In the genomic region with DNA sequence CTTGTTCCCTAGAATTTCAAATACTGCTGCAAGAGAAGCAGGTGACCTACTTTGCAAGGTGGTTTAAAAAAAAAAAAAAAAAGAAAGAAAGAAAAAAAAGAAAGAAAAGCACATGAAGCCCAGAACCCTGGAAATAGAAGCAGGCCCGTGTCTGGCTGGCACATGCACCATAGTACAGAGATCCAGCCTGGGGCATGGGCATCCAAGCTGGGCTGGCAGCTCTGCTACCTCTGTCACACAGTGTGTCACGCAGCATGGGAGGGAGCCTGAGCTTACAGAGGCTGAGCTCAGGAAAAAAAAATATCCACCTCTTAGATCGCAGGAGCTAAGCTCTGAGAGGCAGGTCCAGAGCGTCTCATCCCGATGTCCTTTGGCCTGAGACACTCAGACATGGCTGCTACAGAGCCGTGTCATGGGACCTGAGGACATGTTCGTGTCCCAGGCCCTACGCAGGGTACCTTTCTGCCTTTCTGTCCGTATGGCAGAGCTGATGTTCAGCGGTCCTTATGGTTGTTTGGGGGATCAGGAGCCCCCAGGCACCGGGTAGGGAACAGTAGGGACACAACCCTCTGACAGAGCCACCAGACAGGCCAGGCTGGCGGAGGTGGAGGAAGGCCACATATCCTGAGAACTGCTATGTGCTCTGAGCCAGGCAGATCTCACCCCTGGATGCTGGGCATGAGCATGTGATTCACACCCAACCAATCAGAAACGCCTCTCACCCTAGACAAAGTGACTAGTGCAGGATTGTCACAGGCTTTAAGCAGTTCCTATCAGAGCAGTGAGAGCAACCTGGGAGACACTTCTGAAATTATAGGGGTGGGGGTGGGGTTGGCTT, we compare ENCODE assay signal across 9 mouse cellular contexts.
DNase-seq lines count a peak whose midpoint lies in the region; ATAC-seq and TF ChIP-seq lines count a peak whose summit lies in the region.
"Had no signal": no experiment of that assay in that cellular context is flagged by ENCODE, and none has a peak within 500 bp of the region (broad histone marks: within the 10 kb centered on the region; RNA-seq: fewer than 3 reads in every experiment).

No protein-coding gene starts in this region.

- intact Hi-C loops in gastrocnemius, adult 2 months (cut with DNase I) = no loop called here

- no peak for TF ChIP-seq CTCF in thymus, adult 2 months (IDR thresholded peaks at IDR 0.05; ENCODE audit: borderline replicate concordance, control insufficient read depth, extremely low read depth, insufficient read depth, low read length, poor library complexity)
- no peak for TF ChIP-seq CTCF in gastrocnemius, adult 2 months (IDR thresholded peaks at IDR 0.05)

- TF ChIP-seq POLR2A in thymus, adult 2 months (IDR thresholded peaks at IDR 0.05; ENCODE audit: control insufficient read depth, extremely low read depth, insufficient read depth, low read length, poor library complexity) = no peak

- 0 out of 2 replicates have a peak overlapping the region, but pooled peaks have one; percentile 13 for H3K4me2 ChIP-seq in forebrain, embryonic 15.5 days (replicated peaks)
- H3K4me2 ChIP-seq in midbrain, embryonic 11.5 days = no peak overlapping the region

- no peaks in the 10 kb centered on the region for H3K27me3 ChIP-seq in thymus, adult 2 months (ENCODE audit: control insufficient read depth, insufficient read depth, low read length)
- H3K27me3 ChIP-seq in forebrain, embryonic 15.5 days = no peaks in the 10 kb centered on the region
- H3K27me3 ChIP-seq in midbrain, embryonic 11.5 days (ENCODE audit: control insufficient read depth, insufficient read depth, low read length) = no peaks in the 10 kb centered on the region

- no peaks in the 10 kb centered on the region for H3K36me3 ChIP-seq in thymus, adult 2 months (ENCODE audit: control insufficient read depth, insufficient read depth, low read length)
- no peaks in the 10 kb centered on the region for H3K36me3 ChIP-seq in forebrain, embryonic 15.5 days
- H3K36me3 ChIP-seq in midbrain, embryonic 11.5 days (ENCODE audit: control insufficient read depth, insufficient read depth, low read length) = peaks cover 3% of the 10 kb centered on the region

- no peak overlapping the region for H3K9ac ChIP-seq in forebrain, embryonic 15.5 days (replicated peaks)
- H3K9ac ChIP-seq in midbrain, embryonic 11.5 days (ENCODE audit: low read length) = no peak overlapping the region; the same call in 1 of the 2 replicates

- peaks cover 15% of the 10 kb centered on the region for H3K4me1 ChIP-seq in thymus, adult 2 months (replicated peaks; ENCODE audit: control insufficient read depth, insufficient read depth, low read length)
- peaks cover 26% of the 10 kb centered on the region for H3K4me1 ChIP-seq in forebrain, embryonic 15.5 days
- H3K4me1 ChIP-seq in midbrain, embryonic 11.5 days (ENCODE audit: control insufficient read depth, insufficient read depth, low read length) = no peaks in the 10 kb centered on the region

- no peak overlapping the region for H3K27ac ChIP-seq in thymus, adult 2 months (ENCODE audit: control insufficient read depth, insufficient read depth, low read length)
- H3K27ac ChIP-seq in forebrain, embryonic 15.5 days (replicated peaks) = peak overlapping the region; percentile 80
- H3K27ac ChIP-seq in midbrain, embryonic 11.5 days (ENCODE audit: low read depth, low read length) = no peak overlapping the region
- no peak overlapping the region for H3K27ac ChIP-seq in gastrocnemius, adult 2 months
- H3K27ac ChIP-seq: kidney, postnatal 0 days had no signal

- no peak overlapping the region for H3K4me3 ChIP-seq in thymus, adult 2 months (ENCODE audit: control insufficient read depth, insufficient read depth, low read length)
- H3K4me3 ChIP-seq in forebrain, embryonic 15.5 days = no peak overlapping the region
- no peak overlapping the region for H3K4me3 ChIP-seq in midbrain, embryonic 11.5 days (ENCODE audit: low read depth, low read length)
- H3K4me3 ChIP-seq in gastrocnemius, adult 2 months = no peak overlapping the region

- WGBS in thymus, adult 2 months = 93% methylated on average over 13 of the region's 13 CpGs
- 69% methylated on average over 13 of the region's 13 CpGs for WGBS in forebrain, embryonic 15.5 days
- 83% methylated on average over 13 of the region's 13 CpGs for WGBS in midbrain, embryonic 11.5 days

- DNase-seq in thymus, postnatal 14 days = peak; percentile 38
- DNase-seq in thymus, adult 2 months = no peak
- no peak for DNase-seq in midbrain, embryonic 11.5 days (ENCODE audit: low spot score, missing footprints)
- no peak for DNase-seq in gastrocnemius, adult 2 months
- no peak for DNase-seq in Muller cell, postnatal 12 days (ENCODE audit: inconsistent ontology term)
- no peak for DNase-seq in adrenal gland, adult 2 months
- DNase-seq: lung, postnatal 4 days had no signal

- peak; percentile 92 for ATAC-seq in forebrain, embryonic 15.5 days (replicated peaks)
- peak; percentile 74 for ATAC-seq in midbrain, embryonic 11.5 days (ENCODE audit: low FRiP score)

- no peaks in the 10 kb centered on the region for H3K9me3 ChIP-seq in forebrain, embryonic 15.5 days
- no peaks in the 10 kb centered on the region for H3K9me3 ChIP-seq in midbrain, embryonic 11.5 days (ENCODE audit: control insufficient read depth, low read length)
